Comparison of ENCODE assay signal across 29 mouse cellular contexts in the genomic region with DNA sequence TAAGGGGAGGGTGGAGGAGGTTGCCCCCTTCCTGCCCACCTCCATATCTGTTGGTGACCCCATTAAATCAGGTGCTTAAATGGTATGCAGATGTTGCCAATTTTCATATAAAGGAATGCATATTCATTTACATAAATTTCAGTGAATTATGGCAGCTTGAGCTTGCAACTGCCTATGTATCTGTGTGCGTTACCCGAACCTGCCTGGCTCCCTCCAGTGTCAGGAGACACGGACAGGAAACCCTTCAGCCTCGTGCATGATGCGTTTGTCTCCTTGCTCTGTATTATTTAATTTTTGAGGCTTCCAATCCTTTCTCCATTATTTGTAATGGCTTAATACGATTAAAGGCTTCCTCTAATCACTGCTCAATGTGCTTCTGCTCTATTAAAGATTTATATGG.
DNase-seq lines count a peak whose midpoint lies in the region; ATAC-seq lines count a peak whose summit lies in the region.
"Had no signal": no experiment of that assay in that cellular context is flagged by ENCODE, and none has a peak within 500 bp of the region (broad histone marks: within the 10 kb centered on the region; RNA-seq: fewer than 3 reads in every experiment).

No protein-coding gene starts in this region.

- DNase-seq in hindbrain, embryonic 14.5 days (ENCODE audit: low spot score) = no peak
- no peak for DNase-seq in neural tube, embryonic 10.5 days (ENCODE audit: extremely low spot score, low spot score)
- DNase-seq in kidney, postnatal 10 days = no peak
- no peak for DNase-seq in left cerebral cortex, postnatal 36 days (ENCODE audit: low spot score in 2 of 2)
- DNase-seq: adrenal gland, postnatal 25 days; cerebellum, adult 18-20 months; cerebellum, postnatal 14 days; gastrocnemius, postnatal 25 days; heart, adult 11 months; kidney, adult 8-10 months; layer of hippocampus, postnatal 36 days; liver; lung, adult 2 months; lung, postnatal 10 days; thymus, postnatal 4 days had no signal

- H3K9ac ChIP-seq in hindbrain, embryonic 13.5 days = no peak overlapping the region
- H3K9ac ChIP-seq in hindbrain, embryonic 14.5 days = no peak overlapping the region
- no peak overlapping the region for H3K9ac ChIP-seq in neural tube, embryonic 13.5 days
- no peak overlapping the region for H3K9ac ChIP-seq in limb, embryonic 12.5 days (replicated peaks)
- H3K9ac ChIP-seq: embryonic facial prominence, embryonic 13.5 days; forebrain, embryonic 15.5 days; heart, embryonic 15.5 days; liver, embryonic 14.5 days; midbrain, embryonic 12.5 days had no signal

- H3K4me2 ChIP-seq in hindbrain, embryonic 13.5 days = no peak overlapping the region
- no peak overlapping the region for H3K4me2 ChIP-seq in hindbrain, embryonic 14.5 days (replicated peaks)
- no peak overlapping the region for H3K4me2 ChIP-seq in neural tube, embryonic 13.5 days
- H3K4me2 ChIP-seq in limb, embryonic 12.5 days = peak overlapping the region; percentile 29
- H3K4me2 ChIP-seq: forebrain, embryonic 15.5 days; heart, embryonic 15.5 days; midbrain, embryonic 12.5 days had no signal

- no peak overlapping the region for H3K4me3 ChIP-seq in hindbrain, embryonic 13.5 days
- no peak overlapping the region for H3K4me3 ChIP-seq in hindbrain, embryonic 14.5 days (replicated peaks; ENCODE audit: low read length)
- no peak overlapping the region for H3K4me3 ChIP-seq in neural tube, embryonic 13.5 days
- no peak overlapping the region for H3K4me3 ChIP-seq in limb, embryonic 12.5 days (replicated peaks)
- H3K4me3 ChIP-seq: embryonic facial prominence, embryonic 13.5 days; forebrain, embryonic 10.5 days; forebrain, embryonic 15.5 days; heart, embryonic 10.5 days; heart, embryonic 15.5 days; midbrain, embryonic 12.5 days; myocyte had no signal

- peaks cover 17% of the 10 kb centered on the region for H3K4me1 ChIP-seq in hindbrain, embryonic 13.5 days (replicated peaks)
- H3K4me1 ChIP-seq in hindbrain, embryonic 14.5 days (replicated peaks; ENCODE audit: control insufficient read depth, insufficient read depth, low read length) = peaks cover 11% of the 10 kb centered on the region; the same call in 1 of the 2 replicates
- peaks cover 26% of the 10 kb centered on the region for H3K4me1 ChIP-seq in neural tube, embryonic 13.5 days (replicated peaks)
- peaks cover 47% of the 10 kb centered on the region for H3K4me1 ChIP-seq in limb, embryonic 12.5 days (replicated peaks)
- H3K4me1 ChIP-seq: heart, embryonic 10.5 days; heart, embryonic 15.5 days had no signal

- intact Hi-C loops in left cerebral cortex, postnatal 36 days (cut with DNase I) = no loop called here

- no peaks in the 10 kb centered on the region for H3K9me3 ChIP-seq in hindbrain, embryonic 13.5 days
- H3K9me3 ChIP-seq in hindbrain, embryonic 14.5 days (ENCODE audit: control insufficient read depth, low read length) = no peaks in the 10 kb centered on the region
- no peaks in the 10 kb centered on the region for H3K9me3 ChIP-seq in neural tube, embryonic 13.5 days
- H3K9me3 ChIP-seq in limb, embryonic 12.5 days = no peaks in the 10 kb centered on the region
- H3K9me3 ChIP-seq: embryonic facial prominence, embryonic 13.5 days; forebrain, embryonic 10.5 days; forebrain, embryonic 15.5 days; heart, embryonic 10.5 days; heart, embryonic 15.5 days; midbrain, embryonic 12.5 days had no signal

- H3K36me3 ChIP-seq in hindbrain, embryonic 13.5 days = no peaks in the 10 kb centered on the region
- no peaks in the 10 kb centered on the region for H3K36me3 ChIP-seq in hindbrain, embryonic 14.5 days (replicated peaks; ENCODE audit: control insufficient read depth, insufficient read depth)
- H3K36me3 ChIP-seq in neural tube, embryonic 13.5 days = no peaks in the 10 kb centered on the region
- no peaks in the 10 kb centered on the region for H3K36me3 ChIP-seq in limb, embryonic 12.5 days
- H3K36me3 ChIP-seq: embryonic facial prominence, embryonic 13.5 days; forebrain, embryonic 10.5 days; forebrain, embryonic 15.5 days; heart, embryonic 10.5 days; heart, embryonic 15.5 days; midbrain, embryonic 12.5 days had no signal

- WGBS in hindbrain, embryonic 13.5 days = 51% methylated on average over 6 of the region's 6 CpGs
- 41% methylated on average over 6 of the region's 6 CpGs for WGBS in hindbrain, embryonic 14.5 days
- 29% methylated on average over 6 of the region's 6 CpGs for WGBS in neural tube, embryonic 13.5 days
- 12% methylated on average over 6 of the region's 6 CpGs for WGBS in limb, embryonic 12.5 days

- 0 out of 2 replicates have a peak overlapping the region, but pooled peaks have one; percentile 1 for H3K27ac ChIP-seq in hindbrain, embryonic 13.5 days
- no peak overlapping the region for H3K27ac ChIP-seq in hindbrain, embryonic 14.5 days
- 0 out of 2 replicates have a peak overlapping the region, but pooled peaks have one; percentile 42 for H3K27ac ChIP-seq in neural tube, embryonic 13.5 days (replicated peaks)
- no peak overlapping the region for H3K27ac ChIP-seq in limb, embryonic 12.5 days
- H3K27ac ChIP-seq: embryonic facial prominence, embryonic 13.5 days; forebrain, embryonic 10.5 days; forebrain, embryonic 15.5 days; heart, embryonic 10.5 days; heart, embryonic 15.5 days; kidney, postnatal 0 days; liver, embryonic 14.5 days; midbrain, embryonic 12.5 days had no signal

- H3K27me3 ChIP-seq in hindbrain, embryonic 13.5 days = 0 out of 2 replicates have a peak, but pooled peaks cover 3% of the 10 kb centered on the region
- no peaks in the 10 kb centered on the region for H3K27me3 ChIP-seq in hindbrain, embryonic 14.5 days (ENCODE audit: control insufficient read depth, insufficient read depth, low read length)
- H3K27me3 ChIP-seq in neural tube, embryonic 13.5 days = no peaks in the 10 kb centered on the region
- H3K27me3 ChIP-seq in limb, embryonic 12.5 days = peaks cover 6% of the 10 kb centered on the region; the same call in 1 of the 2 replicates
- H3K27me3 ChIP-seq: embryonic facial prominence, embryonic 13.5 days; forebrain, embryonic 15.5 days; midbrain, embryonic 12.5 days had no signal

- no peak for ATAC-seq in hindbrain, embryonic 13.5 days (ENCODE audit: low FRiP score)
- no peak for ATAC-seq in hindbrain, embryonic 14.5 days (ENCODE audit: low FRiP score)
- ATAC-seq in neural tube, embryonic 13.5 days (ENCODE audit: low read depth) = peak; percentile 71; the same call in 1 of the 2 replicates
- 0 out of 2 replicates have a peak, but pooled peaks have one; percentile 20 for ATAC-seq in limb, embryonic 12.5 days (ENCODE audit: insufficient number of reproducible peaks, insufficient read depth, low FRiP score, low TSS enrichment, low read depth)
- ATAC-seq: forebrain, embryonic 15.5 days; hindbrain, embryonic 16.5 days; intestine, embryonic 16.5 days had no signal

Comparison
In these comparisons a context has a peak if more than half of its experiments do, and no peak if none do; other contexts are left out.
1. H3K27ac ChIP-seq: peak in hindbrain, embryonic 13.5 days (single experiment) and neural tube, embryonic 13.5 days (single experiment); none in hindbrain, embryonic 14.5 days (single experiment) and limb, embryonic 12.5 days (single experiment).
2. ATAC-seq: peak in neural tube, embryonic 13.5 days (single experiment) and limb, embryonic 12.5 days (single experiment); none in hindbrain, embryonic 13.5 days (single experiment) and hindbrain, embryonic 14.5 days (single experiment).